Mouse (Mus musculus): ENCODE measurements around the gene Ston2. TPM values are rescaled to one million over a fixed set of nuclear protein-coding genes. Genes with fewer than 3 reads are reported as not detected.

Ston2 gene
- polyA plus RNA-seq, 1 experiment = 12.3 TPM

DNA sequence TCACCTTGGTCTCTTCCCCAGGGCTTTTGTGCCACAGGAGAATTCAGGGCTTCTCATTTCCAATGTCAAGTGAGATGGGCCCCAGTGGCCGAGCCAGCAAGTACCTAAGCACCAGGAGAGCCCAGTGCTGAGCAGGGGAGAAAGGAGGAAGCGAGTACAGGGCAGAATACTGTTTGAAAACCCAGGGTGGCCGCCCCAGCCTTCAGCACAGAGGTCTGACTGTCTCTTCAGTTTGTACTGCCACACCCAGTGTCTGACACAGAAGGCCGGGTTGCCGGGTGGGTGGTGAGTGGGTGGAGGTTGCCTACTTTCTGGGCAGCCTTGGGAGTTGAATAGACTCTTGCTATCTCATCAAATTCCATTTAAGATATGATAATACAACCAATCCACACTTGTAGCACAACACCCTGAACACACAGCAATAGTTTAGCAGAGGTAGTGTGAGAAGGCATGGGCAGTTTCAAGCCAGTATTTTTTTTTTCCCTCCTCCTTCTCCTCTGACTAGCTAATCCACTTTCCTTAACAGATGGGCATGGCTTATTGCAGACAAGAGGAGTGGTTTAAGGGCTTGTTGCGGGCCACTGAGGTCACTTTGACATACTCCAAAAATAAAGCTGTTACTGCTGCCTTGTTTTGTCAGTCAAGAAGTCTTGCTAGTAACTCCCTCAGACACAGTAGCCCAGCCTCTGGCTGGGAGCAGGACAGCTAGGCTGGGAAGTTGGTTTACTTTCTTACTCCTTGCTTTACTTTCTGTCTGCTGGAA lies 142.6 kb downstream of the Ston2 start:
- no peak for TF ChIP-seq MYOG (IDR thresholded peaks at IDR 0.05; ENCODE audit: control insufficient read depth in 1 of 3, insufficient read depth in 1 of 3, insufficient read length in 2 of 3, low read depth in 2 of 3)
- TF ChIP-seq POLR2AphosphoS2 (IDR thresholded peaks at IDR 0.05; ENCODE audit: insufficient read length, low read depth) = no peak
- no peak for TF ChIP-seq TCF12 (IDR thresholded peaks at IDR 0.05; ENCODE audit: insufficient read depth, poor library complexity, severe bottlenecking)
- no peak for TF ChIP-seq E2F4 (IDR thresholded peaks at IDR 0.05; ENCODE audit: insufficient read depth)
- no peak for TF ChIP-seq MYOD1 (IDR thresholded peaks at IDR 0.05; ENCODE audit: control insufficient read depth in 1 of 3, insufficient read length in 2 of 3, low read depth in 2 of 3)
- no peak for TF ChIP-seq MAX (IDR thresholded peaks at IDR 0.05; ENCODE audit: low read depth)
- no peak for TF ChIP-seq TCF3 (IDR thresholded peaks at IDR 0.05; ENCODE audit: insufficient read length, low read depth)
- no peak for TF ChIP-seq USF1 (IDR thresholded peaks at IDR 0.05; ENCODE audit: low read depth)
- no peak for TF ChIP-seq SRF (IDR thresholded peaks at IDR 0.05; ENCODE audit: control insufficient read depth, insufficient read length, low read depth)
- TF ChIP-seq POLR2A (IDR thresholded peaks at IDR 0.05; ENCODE audit: insufficient read length, low read depth) = no peak
- TF ChIP-seq CEBPB (IDR thresholded peaks at IDR 0.05; ENCODE audit: insufficient read depth, poor library complexity, severe bottlenecking) = no peak
- no peak for TF ChIP-seq REST (IDR thresholded peaks at IDR 0.05; ENCODE audit: insufficient read depth, insufficient read length)
- H3K4me3 ChIP-seq = no peak overlapping the region
- peak overlapping the region; percentile 39 for H3K4me2 ChIP-seq (ENCODE audit: low read depth)
- H3K79me2 ChIP-seq (ENCODE audit: control insufficient read depth, insufficient read depth) = no peaks in the 10 kb centered on the region
- no peak overlapping the region for H3ac ChIP-seq (ENCODE audit: control insufficient read depth, insufficient read length)
- H3K27me3 ChIP-seq (ENCODE audit: control insufficient read depth, insufficient read depth, insufficient read length) = no peaks in the 10 kb centered on the region
- H3K36me3 ChIP-seq (ENCODE audit: control insufficient read depth, insufficient read depth) = no peaks in the 10 kb centered on the region

DNA sequence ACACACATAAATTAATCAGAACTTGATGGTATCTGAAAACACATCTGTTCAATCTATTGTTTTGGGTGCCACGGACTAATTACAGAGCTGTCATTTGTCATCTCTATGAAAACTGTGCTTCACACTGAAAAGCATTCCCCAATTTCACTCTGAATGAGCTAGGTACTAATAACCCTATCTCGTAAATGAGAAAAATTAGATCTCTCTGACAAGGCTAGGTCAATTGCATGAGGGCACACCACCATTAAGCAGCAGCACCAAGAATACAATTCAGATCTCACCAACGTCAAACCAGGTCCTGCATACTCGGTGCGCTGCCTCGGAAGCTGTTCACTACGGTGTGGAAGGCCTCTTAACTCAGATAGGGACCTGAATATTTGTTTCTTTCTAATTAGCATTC lies 145.0 kb downstream of the Ston2 start:
- TF ChIP-seq REST (IDR thresholded peaks at IDR 0.05; ENCODE audit: insufficient read depth, insufficient read length) = no peak
- no peak for TF ChIP-seq CEBPB (IDR thresholded peaks at IDR 0.05; ENCODE audit: insufficient read depth, poor library complexity, severe bottlenecking)
- TF ChIP-seq E2F4 (IDR thresholded peaks at IDR 0.05; ENCODE audit: insufficient read depth) = no peak
- TF ChIP-seq MYOG (IDR thresholded peaks at IDR 0.05; ENCODE audit: control insufficient read depth in 1 of 3, insufficient read depth in 1 of 3, insufficient read length in 2 of 3, low read depth in 2 of 3) = no peak
- TF ChIP-seq TCF3 (IDR thresholded peaks at IDR 0.05; ENCODE audit: insufficient read length, low read depth) = no peak
- TF ChIP-seq SRF (IDR thresholded peaks at IDR 0.05; ENCODE audit: control insufficient read depth, insufficient read length, low read depth) = no peak
- TF ChIP-seq POLR2A (IDR thresholded peaks at IDR 0.05; ENCODE audit: insufficient read length, low read depth) = no peak
- TF ChIP-seq USF1 (IDR thresholded peaks at IDR 0.05; ENCODE audit: low read depth) = no peak
- TF ChIP-seq TCF12 (IDR thresholded peaks at IDR 0.05; ENCODE audit: insufficient read depth, poor library complexity, severe bottlenecking) = no peak
- TF ChIP-seq POLR2AphosphoS2 (IDR thresholded peaks at IDR 0.05; ENCODE audit: insufficient read length, low read depth) = no peak
- no peak for TF ChIP-seq MAX (IDR thresholded peaks at IDR 0.05; ENCODE audit: low read depth)
- no peak for TF ChIP-seq MYOD1 (IDR thresholded peaks at IDR 0.05; ENCODE audit: control insufficient read depth in 1 of 3, insufficient read length in 2 of 3, low read depth in 2 of 3)
- no peak overlapping the region for H3ac ChIP-seq (ENCODE audit: control insufficient read depth, insufficient read length)
- H3K79me2 ChIP-seq (ENCODE audit: control insufficient read depth, insufficient read depth) = no peaks in the 10 kb centered on the region

DNA sequence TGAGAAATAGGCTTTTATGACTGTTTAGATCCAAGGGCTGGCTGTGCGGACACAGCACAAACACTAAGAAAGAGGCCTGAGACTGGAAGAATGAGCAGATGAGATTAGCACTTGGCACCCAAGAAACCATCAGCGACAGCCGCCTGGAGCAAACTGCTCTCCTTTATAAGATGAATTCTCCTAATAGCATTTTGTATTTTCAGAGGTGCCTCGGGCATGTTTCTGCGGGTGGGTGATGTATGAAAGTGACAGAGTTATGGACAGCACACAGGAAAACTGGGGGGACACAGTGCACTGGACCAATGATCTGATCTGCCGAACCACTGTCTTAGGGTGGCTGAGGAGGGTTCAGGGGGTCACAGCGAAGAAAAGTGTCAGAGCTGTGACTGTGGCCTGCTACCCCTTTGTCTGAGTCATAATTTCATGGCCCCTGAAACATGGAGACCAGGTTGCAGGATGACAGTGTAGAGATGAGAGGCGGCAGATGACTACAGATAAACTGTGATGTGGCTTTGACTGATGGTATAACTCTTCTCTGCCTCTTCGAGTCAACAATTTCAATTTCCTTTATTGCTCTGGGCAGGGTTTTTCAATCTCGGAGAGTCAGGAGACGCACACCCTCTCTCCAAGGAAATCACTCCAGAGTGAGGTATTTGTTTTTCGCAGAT lies 145.6 kb downstream of the Ston2 start:
- no peak for TF ChIP-seq MYOD1 (IDR thresholded peaks at IDR 0.05; ENCODE audit: control insufficient read depth in 1 of 3, insufficient read length in 2 of 3, low read depth in 2 of 3)
- no peak for TF ChIP-seq TCF12 (IDR thresholded peaks at IDR 0.05; ENCODE audit: insufficient read depth, poor library complexity, severe bottlenecking)
- no peak for TF ChIP-seq POLR2AphosphoS2 (IDR thresholded peaks at IDR 0.05; ENCODE audit: insufficient read length, low read depth)
- no peak for TF ChIP-seq E2F4 (IDR thresholded peaks at IDR 0.05; ENCODE audit: insufficient read depth)
- no peak for TF ChIP-seq USF1 (IDR thresholded peaks at IDR 0.05; ENCODE audit: low read depth)
- TF ChIP-seq CEBPB (IDR thresholded peaks at IDR 0.05; ENCODE audit: insufficient read depth, poor library complexity, severe bottlenecking) = no peak
- TF ChIP-seq SRF (IDR thresholded peaks at IDR 0.05; ENCODE audit: control insufficient read depth, insufficient read length, low read depth) = no peak
- no peak for TF ChIP-seq MYOG (IDR thresholded peaks at IDR 0.05; ENCODE audit: control insufficient read depth in 1 of 3, insufficient read depth in 1 of 3, insufficient read length in 2 of 3, low read depth in 2 of 3)
- no peak for TF ChIP-seq REST (IDR thresholded peaks at IDR 0.05; ENCODE audit: insufficient read depth, insufficient read length)
- no peak for TF ChIP-seq POLR2A (IDR thresholded peaks at IDR 0.05; ENCODE audit: insufficient read length, low read depth)
- no peak for TF ChIP-seq TCF3 (IDR thresholded peaks at IDR 0.05; ENCODE audit: insufficient read length, low read depth)
- no peak for TF ChIP-seq MAX (IDR thresholded peaks at IDR 0.05; ENCODE audit: low read depth)
- Histone ChIP-seq H3K79me2 (ENCODE audit: control insufficient read depth, insufficient read depth) (no peaks in the 10 kb centered on the region), H3K27me3 (ENCODE audit: control insufficient read depth, insufficient read depth, insufficient read length) (no peaks in the 10 kb centered on the region), H3K36me3 (ENCODE audit: control insufficient read depth, insufficient read depth) (no peaks in the 10 kb centered on the region), H3K4me3 (no peak overlapping the region), H3K4me2 (ENCODE audit: low read depth) (no peak overlapping the region), H3ac (ENCODE audit: control insufficient read depth, insufficient read length) (no peak overlapping the region)

More for the DNA sequence above, 145.0 kb downstream of the Ston2 start:
- Histone ChIP-seq H3K36me3 (ENCODE audit: control insufficient read depth, insufficient read depth) (no peaks in the 10 kb centered on the region), H3K4me2 (ENCODE audit: low read depth) (no peak overlapping the region), H3K4me3 (no peak overlapping the region), H3K27me3 (ENCODE audit: control insufficient read depth, insufficient read depth, insufficient read length) (no peaks in the 10 kb centered on the region)

DNA sequence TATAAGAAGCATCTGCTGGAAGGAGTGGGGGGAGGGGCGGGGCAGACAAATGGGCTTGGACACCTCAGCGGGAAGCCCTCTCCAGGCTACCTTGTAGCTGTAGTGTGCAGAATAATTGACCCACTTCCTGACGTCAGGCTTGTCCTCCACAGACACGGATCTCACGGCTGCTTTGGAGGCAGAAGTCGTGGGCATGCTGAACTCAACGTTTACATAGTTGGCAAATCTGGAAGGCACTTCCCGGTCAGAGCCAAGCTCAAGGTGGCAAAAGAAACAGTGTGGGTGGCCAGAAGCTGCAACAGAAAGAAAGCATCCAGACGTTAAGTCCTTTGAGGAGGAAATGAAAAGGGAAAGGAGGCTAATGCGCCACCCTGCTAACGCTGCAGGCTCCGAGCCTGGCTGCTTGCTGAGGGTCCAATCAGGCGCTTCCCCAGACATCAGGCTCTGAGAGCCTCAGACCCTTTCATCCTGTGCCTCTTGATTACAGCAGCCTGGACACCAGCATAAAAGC lies 146.5 kb downstream of the Ston2 start:
- no peaks in the 10 kb centered on the region for H3K36me3 ChIP-seq (ENCODE audit: control insufficient read depth, insufficient read depth)
- no peaks in the 10 kb centered on the region for H3K27me3 ChIP-seq (ENCODE audit: control insufficient read depth, insufficient read depth, insufficient read length)
- TF ChIP-seq SRF (IDR thresholded peaks at IDR 0.05; ENCODE audit: control insufficient read depth, insufficient read length, low read depth) = no peak
- TF ChIP-seq POLR2AphosphoS2 (IDR thresholded peaks at IDR 0.05; ENCODE audit: insufficient read length, low read depth) = no peak
- no peak for TF ChIP-seq TCF12 (IDR thresholded peaks at IDR 0.05; ENCODE audit: insufficient read depth, poor library complexity, severe bottlenecking)
- TF ChIP-seq MYOG (IDR thresholded peaks at IDR 0.05; ENCODE audit: control insufficient read depth in 1 of 3, insufficient read depth in 1 of 3, insufficient read length in 2 of 3, low read depth in 2 of 3) = no peak
- TF ChIP-seq TCF3 (IDR thresholded peaks at IDR 0.05; ENCODE audit: insufficient read length, low read depth) = no peak
- no peak for TF ChIP-seq MAX (IDR thresholded peaks at IDR 0.05; ENCODE audit: low read depth)
- no peak for TF ChIP-seq CEBPB (IDR thresholded peaks at IDR 0.05; ENCODE audit: insufficient read depth, poor library complexity, severe bottlenecking)
- no peak for TF ChIP-seq MYOD1 (IDR thresholded peaks at IDR 0.05; ENCODE audit: control insufficient read depth in 1 of 3, insufficient read length in 2 of 3, low read depth in 2 of 3)
- no peak for TF ChIP-seq E2F4 (IDR thresholded peaks at IDR 0.05; ENCODE audit: insufficient read depth)
- no peak for TF ChIP-seq REST (IDR thresholded peaks at IDR 0.05; ENCODE audit: insufficient read depth, insufficient read length)
- no peak for TF ChIP-seq USF1 (IDR thresholded peaks at IDR 0.05; ENCODE audit: low read depth)
- no peak for TF ChIP-seq POLR2A (IDR thresholded peaks at IDR 0.05; ENCODE audit: insufficient read length, low read depth)
- no peak overlapping the region for H3K4me2 ChIP-seq (ENCODE audit: low read depth)
- H3K79me2 ChIP-seq (ENCODE audit: control insufficient read depth, insufficient read depth) = no peaks in the 10 kb centered on the region
- H3K4me3 ChIP-seq = no peak overlapping the region
- no peak overlapping the region for H3ac ChIP-seq (ENCODE audit: control insufficient read depth, insufficient read length)
